Mouse (Mus musculus) CH12.LX (cell line): ENCODE measurements around the gene Nos2. TPM values are rescaled to one million over a fixed set of nuclear protein-coding genes. Genes with fewer than 3 reads are reported as not detected.

Source experiments
- DNase-seq: peaks from one replicate; pipeline ENCODE4 v3.0.0-alpha.2; 2013; ENCODE audit errors: extremely low read depth
- H3K27ac ChIP-seq: 2 replicates; pipeline ENCODE4 v1.5.1; 2012; ENCODE audit warnings: low read depth, mild to moderate bottlenecking, control low read depth, moderate library complexity; ENCODE audit not compliant: insufficient read depth
- H3K27me3 ChIP-seq: replicated peaks from 2 replicates; pipeline ENCODE3; 2012; ENCODE audit warnings: inconsistent platforms
- H3K36me3 ChIP-seq, 2 experiments: replicated peaks in 1 of 2; 2 replicates each; pipeline versions ENCODE3 to v1.6.1; 2012; ENCODE audit warnings: inconsistent platforms in 1 of 2, low read length in 1 of 2, mild to moderate bottlenecking in 1 of 2, mixed read lengths in 1 of 2, moderate library complexity in 1 of 2; ENCODE audit not compliant: control insufficient read depth in 1 of 2, insufficient read depth in 1 of 2
- H3K4me1 ChIP-seq, 2 experiments: 2 replicates each; pipeline ENCODE4 v1.6.1; 2012; ENCODE audit warnings: inconsistent platforms in 1 of 2, moderate library complexity in 1 of 2; ENCODE audit not compliant: insufficient read depth in 2 of 2, control insufficient read depth in 1 of 2
- H3K4me2 ChIP-seq: 2 replicates; pipeline ENCODE4 v1.6.1; 2012; ENCODE audit warnings: low read depth, mild to moderate bottlenecking, control low read depth; ENCODE audit not compliant: poor library complexity, insufficient read depth, severe bottlenecking
- H3K4me3 ChIP-seq, 3 experiments: fragments of 150-350 bp in 1 of 3; sonication (generic) in 1 of 3; replicated peaks in 1 of 3; 2 replicates each; pipeline versions ENCODE3 to v1.5.1; 2011 to 2012; ENCODE audit warnings: low read depth in 2 of 3, low read length in 2 of 3, mild to moderate bottlenecking in 2 of 3, moderate library complexity in 2 of 3, control low read depth in 1 of 3, improper control_type of control experiment in 1 of 3, inconsistent platforms in 1 of 3, mixed read lengths in 1 of 3; ENCODE audit not compliant: poor library complexity in 1 of 3
- H3K79me2 ChIP-seq: replicated peaks from 2 replicates; pipeline ENCODE4 v1.6.1; 2012; ENCODE audit warnings: mild to moderate bottlenecking, moderate library complexity; ENCODE audit not compliant: control insufficient read depth, poor library complexity, insufficient read depth, severe bottlenecking; ENCODE audit errors: extremely low read depth
- H3K9ac ChIP-seq: 2 replicates; pipeline ENCODE4 v1.6.1; 2012; ENCODE audit warnings: low read depth, mild to moderate bottlenecking, control low read depth, moderate library complexity; ENCODE audit not compliant: insufficient read depth
- H3K9me3 ChIP-seq: replicated peaks from 2 replicates; pipeline ENCODE3; 2012; ENCODE audit warnings: low read length, inconsistent platforms, mixed read lengths
- BHLHE40 ChIP-seq: IDR thresholded peaks from 2 replicates; pipeline ENCODE4 v1.6.1; 2011; ENCODE audit warnings: mild to moderate bottlenecking, low read depth, low read length, improper control_type of control experiment
- CHD1 ChIP-seq: IDR thresholded peaks from 2 replicates; pipeline ENCODE4 v1.6.1; 2012; ENCODE audit warnings: low read depth, low read length, improper control_type of control experiment, inconsistent platforms
- CTCF ChIP-seq, 2 experiments: IDR thresholded peaks in 1 of 2; conservative IDR thresholded peaks in 1 of 2; 2 replicates each; pipeline ENCODE4 v1.5.1; 2011 to 2012; ENCODE audit warnings: low read depth in 2 of 2, low read length in 2 of 2, improper control_type of control experiment in 1 of 2, inconsistent platforms in 1 of 2, mild to moderate bottlenecking in 1 of 2, moderate library complexity in 1 of 2
- E2F4 ChIP-seq: IDR thresholded peaks from 2 replicates; pipeline ENCODE4 v1.6.1; 2011; ENCODE audit warnings: low read depth, low read length, improper control_type of control experiment; ENCODE audit not compliant: insufficient replicate concordance
- ELF1 ChIP-seq: IDR thresholded peaks from 2 replicates; pipeline ENCODE4 v1.6.1; 2014; ENCODE audit warnings: low read depth, mild to moderate bottlenecking, inconsistent platforms, low read length, improper control_type of control experiment
- EP300 ChIP-seq: IDR thresholded peaks from 2 replicates; pipeline ENCODE4 v1.6.1; 2011; ENCODE audit warnings: low read length, improper control_type of control experiment
- ETS1 ChIP-seq: conservative IDR thresholded peaks from 2 replicates; pipeline ENCODE4 v1.6.1; 2012; ENCODE audit warnings: low read depth, mild to moderate bottlenecking, inconsistent platforms, low read length, improper control_type of control experiment, moderate library complexity
- IRF4 ChIP-seq: IDR thresholded peaks from 2 replicates; pipeline ENCODE4 v1.6.1; 2014; ENCODE audit warnings: low read depth, mild to moderate bottlenecking, inconsistent platforms, low read length, improper control_type of control experiment
- JUN ChIP-seq: IDR thresholded peaks from 2 replicates; pipeline ENCODE4 v1.6.1; 2011; ENCODE audit warnings: low read depth, mild to moderate bottlenecking, low read length, improper control_type of control experiment, moderate library complexity; ENCODE audit not compliant: insufficient read depth
- JUND ChIP-seq: conservative IDR thresholded peaks from 2 replicates; pipeline ENCODE4 v1.6.1; 2011; ENCODE audit warnings: low read depth, low read length, improper control_type of control experiment
- MAFK ChIP-seq: IDR thresholded peaks from 2 replicates; pipeline ENCODE4 v1.6.1; 2011; ENCODE audit warnings: low read length, improper control_type of control experiment; ENCODE audit not compliant: insufficient replicate concordance
- MAX ChIP-seq: IDR thresholded peaks from 2 replicates; pipeline ENCODE4 v1.6.1; 2011; ENCODE audit warnings: low read length, improper control_type of control experiment
- MYC ChIP-seq: IDR thresholded peaks from 2 replicates; pipeline ENCODE4 v1.6.1; 2011; ENCODE audit warnings: low read depth, mild to moderate bottlenecking, improper control_type of control experiment, low read length
- NRF1 ChIP-seq: IDR thresholded peaks from 2 replicates; pipeline ENCODE4 v1.6.1; 2014; ENCODE audit warnings: low read depth, mild to moderate bottlenecking, inconsistent platforms, low read length, improper control_type of control experiment, moderate library complexity
- POLR2A ChIP-seq: IDR thresholded peaks from 2 replicates; pipeline ENCODE4 v1.6.1; 2011; ENCODE audit warnings: low read depth, mild to moderate bottlenecking, improper control_type of control experiment, low read length
- POLR2AphosphoS2 ChIP-seq: IDR thresholded peaks from 2 replicates; pipeline ENCODE4 v1.6.1; 2011; ENCODE audit warnings: low read depth, low read length, improper control_type of control experiment
- RAD21 ChIP-seq: IDR thresholded peaks from 2 replicates; pipeline ENCODE4 v1.6.1; 2011; ENCODE audit warnings: low read depth, mild to moderate bottlenecking, low read length, improper control_type of control experiment, moderate library complexity
- SMC3 ChIP-seq: IDR thresholded peaks from 2 replicates; pipeline ENCODE4 v1.6.1; 2011; ENCODE audit warnings: low read depth, low read length, improper control_type of control experiment
- UBTF ChIP-seq: IDR thresholded peaks from 2 replicates; pipeline ENCODE4 v1.6.1; 2012; ENCODE audit warnings: low read depth, mild to moderate bottlenecking, inconsistent platforms, low read length, improper control_type of control experiment, moderate library complexity
- USF2 ChIP-seq: conservative IDR thresholded peaks from 2 replicates; pipeline ENCODE4 v1.6.1; 2011; ENCODE audit warnings: low read depth, low read length, improper control_type of control experiment
- ZNF384 ChIP-seq: IDR thresholded peaks from 2 replicates; pipeline ENCODE4 v1.6.1; 2012; ENCODE audit warnings: low read depth, low read length, improper control_type of control experiment, inconsistent platforms
- dilution Hi-C: fragments of 300-500 bp; cut with MboI; formaldehyde crosslinking; loops from 2 replicates; pipeline ENCODE4 v1.14.3; 2020; ENCODE audit warnings: low sequenced_read_pairs; ENCODE audit not compliant: extremely low pct_unique_long_range_greater_than_20kb, extremely low pct_ligation_motif_present
- in situ Hi-C: fragments of 300-500 bp; cut with MboI; formaldehyde crosslinking; loops from 3 replicates; pipeline ENCODE4 v1.14.3; 2019; ENCODE audit warnings: low sequenced_read_pairs, low pct_ligation_motif_present, low pct_unique_long_range_greater_than_20kb, mixed read lengths
- polyA plus RNA-seq: library from polyadenylated mRNA; unstranded; fragments of >175 nt; gene quantifications from 2 replicates; pipeline ENCODE4 v1.2.1, GENCODE M21; 2012; ENCODE audit warnings: low read depth; ENCODE audit not compliant: insufficient read length
- total RNA-seq, 2 experiments: library from RNA; depleted of rRNA; stranded (reverse); fragments of 300-350 nt in 1 of 2; fragments of >200 nt in 1 of 2; gene quantifications; 2 replicates each; pipeline ENCODE4 v1.2.3; 2012 to 2014

The Nos2 gene
- total and polyA plus RNA-seq, 3 experiments: 1.6 to 3.4 (median 1.8) TPM

DNA sequence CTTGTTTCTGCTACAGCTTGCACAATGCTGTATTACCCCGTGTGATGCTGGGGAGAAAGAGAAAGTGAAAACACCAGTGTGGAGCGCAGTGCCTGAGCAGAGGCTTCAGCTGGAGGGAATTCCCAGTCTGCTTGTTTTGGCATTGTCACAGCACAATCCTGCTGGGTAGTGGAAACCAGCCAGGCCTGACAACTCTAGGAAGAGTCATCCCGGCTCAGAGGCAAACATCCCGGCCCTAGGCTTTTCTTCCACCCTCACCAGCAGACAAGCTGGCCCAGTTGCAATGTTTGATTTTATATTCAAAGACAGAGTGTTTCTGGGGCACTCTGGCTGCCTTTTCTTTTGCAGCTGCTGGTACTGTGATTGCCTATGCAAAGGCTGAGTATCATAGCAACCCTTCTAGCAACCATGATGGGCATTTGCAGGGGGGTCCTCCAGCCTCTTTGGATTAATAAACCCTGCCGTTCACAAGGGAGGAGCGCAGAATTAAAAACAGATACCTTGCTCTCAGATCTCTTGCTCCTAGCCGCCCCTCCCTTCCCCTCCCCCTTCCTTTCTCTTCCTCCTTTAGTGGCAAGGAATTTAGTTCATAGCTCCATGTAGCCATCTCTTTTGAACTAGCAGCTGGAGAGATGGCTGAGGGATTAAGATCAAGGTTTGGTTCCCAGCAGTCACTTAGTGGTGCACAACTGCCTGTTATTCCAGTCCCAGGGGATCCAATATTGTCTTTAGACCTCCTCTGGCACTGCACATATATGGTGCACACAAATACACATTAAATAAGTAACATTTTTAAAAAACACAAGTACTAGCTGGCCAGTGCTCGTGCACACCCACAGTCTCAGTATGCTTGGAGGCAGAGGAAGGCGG is 33.2 kb upstream of the Nos2 start (continued):
- TF ChIP-seq UBTF (no peak), POLR2AphosphoS2 (no peak), MAFK (no peak; the same call in 1 of the 2 replicates), ETS1 (peak; percentile 96), ELF1 (0 out of 2 replicates have a peak, but pooled peaks have one; percentile 12), SMC3 (no peak), CHD1 (no peak)

DNA sequence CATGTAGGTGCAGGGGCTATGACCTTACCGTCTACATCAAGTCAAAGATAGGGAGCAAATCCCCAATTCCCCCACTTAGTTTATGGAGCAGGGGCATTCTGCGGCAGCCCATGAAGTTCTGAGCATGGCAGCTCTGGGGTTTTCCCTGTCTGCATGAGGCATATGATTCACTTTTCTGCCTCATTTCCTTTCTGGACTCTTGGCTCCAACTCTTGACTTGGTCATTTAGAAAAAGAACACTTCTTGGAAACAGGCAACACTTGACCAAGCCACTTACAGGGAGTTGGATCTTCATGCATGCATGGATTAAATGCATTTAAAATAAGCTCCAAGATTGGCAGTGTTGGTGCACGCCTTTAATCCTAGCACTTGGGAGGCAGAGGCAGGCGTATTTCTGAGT is 31.4 kb upstream of the Nos2 start:
- no peaks in the 10 kb centered on the region for H3K36me3 ChIP-seq
- H3K9me3 ChIP-seq: no peaks in the 10 kb centered on the region
- dilution Hi-C loops: no loop called here
- peak; percentile 17 for DNase-seq
- H3K27me3 ChIP-seq: no peaks in the 10 kb centered on the region
- H3K27ac ChIP-seq: no peak overlapping the region
- in situ Hi-C loops: no loop called here
- no peak for TF ChIP-seq JUN
- TF ChIP-seq JUND: no peak
- peak; percentile 51; the same call in 1 of the 2 replicates for TF ChIP-seq IRF4
- no peak for TF ChIP-seq BHLHE40
- 0 out of 2 replicates have a peak, but pooled peaks have one; percentile 30 for TF ChIP-seq MAX
- TF ChIP-seq ZNF384: no peak
- peak; percentile 44 for TF ChIP-seq EP300
- TF ChIP-seq POLR2AphosphoS2: no peak
- TF ChIP-seq MYC: 0 out of 2 replicates have a peak, but pooled peaks have one; percentile 30
- peak; percentile 26; the same call in 1 of the 2 replicates for TF ChIP-seq ETS1
- H3K4me3 ChIP-seq: no peak overlapping the region
- no peak overlapping the region for H3K4me2 ChIP-seq
- H3K79me2 ChIP-seq: no peaks in the 10 kb centered on the region
- peaks cover 9 to 32% of the 10 kb centered on the region in 2 experiments for H3K4me1 ChIP-seq
- H3K9ac ChIP-seq: no peak overlapping the region

DNA sequence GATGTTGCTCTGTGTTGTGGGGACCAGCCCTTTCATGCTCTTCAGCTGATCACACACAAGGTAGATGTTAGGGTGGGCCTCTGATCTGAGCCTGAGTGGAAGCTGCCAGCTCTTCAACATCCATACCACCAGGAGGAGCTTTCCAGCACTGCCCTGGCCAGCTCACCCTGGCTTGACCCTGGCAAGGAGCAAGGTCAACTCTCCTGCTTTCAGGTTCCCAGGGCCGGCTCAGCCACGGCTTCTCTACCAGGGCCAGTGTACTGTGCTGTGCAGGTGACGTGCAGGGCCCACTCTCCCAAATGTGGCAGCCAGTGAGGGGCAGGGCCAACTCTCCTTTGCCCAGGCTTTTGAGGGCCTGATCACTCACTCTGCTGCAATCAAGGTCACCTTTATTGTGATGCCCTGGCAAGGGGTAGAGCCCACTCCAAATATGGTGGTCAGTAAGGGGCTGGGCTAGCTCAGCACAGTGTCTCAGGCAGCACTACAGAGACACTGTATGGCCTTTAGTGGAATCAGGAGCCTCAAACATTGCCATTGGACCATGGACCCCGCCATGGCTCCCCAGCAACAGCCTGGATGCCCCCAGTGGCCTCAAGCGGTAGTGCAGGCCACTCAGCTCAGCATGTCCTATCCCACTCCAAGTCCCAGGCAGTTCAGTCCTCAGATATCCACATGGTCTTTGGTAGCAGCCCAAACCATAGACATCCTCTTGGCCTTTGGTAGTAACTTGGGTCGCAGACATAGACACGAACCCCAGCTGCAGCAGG is 24.0 kb upstream of the Nos2 start:
- no peak overlapping the region for H3K4me2 ChIP-seq
- no peaks in the 10 kb centered on the region for H3K27me3 ChIP-seq
- H3K36me3 ChIP-seq: no peaks in the 10 kb centered on the region
- no peaks in the 10 kb centered on the region for H3K4me1 ChIP-seq
- H3K27ac ChIP-seq: no peak overlapping the region
- in situ Hi-C loops (no loop called here), dilution Hi-C loops (no loop called here)
- H3K9me3 ChIP-seq: no peaks in the 10 kb centered on the region
- no peak overlapping the region for H3K9ac ChIP-seq
- DNase-seq: peak; percentile 52
- H3K79me2 ChIP-seq: no peaks in the 10 kb centered on the region
- TF ChIP-seq RAD21 (peak; percentile 51), CTCF (conservative IDR thresholded peaks at IDR 0.05 in 1 of 2, IDR thresholded peaks at IDR 0.05 in 1 of 2; ENCODE audit: low read depth in 2 of 2, low read length in 2 of 2) (peak; percentile 79 to 98), CHD1 (no peak), MAFK (no peak), SMC3 (peak; percentile 55), MAX (0 out of 2 replicates have a peak, but pooled peaks have one; percentile 33), POLR2A (no peak), NRF1 (0 out of 2 replicates have a peak, but pooled peaks have one; percentile 11), E2F4 (no peak), USF2 (no peak)
- H3K4me3 ChIP-seq: no peak overlapping the region
